Mouse (Mus musculus): ENCODE measurements around the gene Gm12216. TPM values are rescaled to one million over a fixed set of nuclear protein-coding genes. Genes with fewer than 3 reads are reported as not detected.

Gene Gm12216
- total and polyA plus RNA-seq, 3 experiments: not detected

DNA sequence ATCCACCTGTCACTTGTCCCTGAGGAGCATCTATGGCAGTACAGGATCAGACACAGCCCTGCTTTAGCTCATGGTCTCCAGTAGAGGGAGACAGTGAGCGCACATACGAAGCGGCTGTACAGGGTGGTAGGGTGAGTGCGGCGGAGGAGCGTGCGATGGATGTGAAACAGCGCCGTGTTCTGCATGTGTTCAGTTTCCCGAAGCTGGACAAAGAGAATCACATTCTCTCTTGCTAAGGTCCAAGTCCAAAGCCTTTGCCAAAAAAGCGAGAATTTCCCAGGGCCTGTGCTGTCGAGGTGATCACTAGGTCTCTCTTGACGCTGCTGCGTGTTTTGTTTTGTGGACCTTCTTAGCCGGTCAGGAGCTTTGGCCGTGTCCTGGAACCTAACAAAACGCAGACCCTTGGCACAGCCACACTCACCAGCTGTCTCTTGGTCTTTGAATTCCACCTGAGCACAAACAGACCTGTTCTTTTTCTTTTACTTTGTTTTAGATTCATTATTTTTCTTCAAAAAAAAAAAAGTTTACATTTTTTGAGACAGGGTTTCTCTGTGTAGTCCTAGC is 123.3 kb downstream of the Gm12216 start (continued):
- TF ChIP-seq NELFE (IDR thresholded peaks at IDR 0.05; ENCODE audit: low read depth, low read length) (peak; percentile 20; the same call in 1 of the 2 replicates), EP300 (IDR thresholded peaks at IDR 0.05; ENCODE audit: low read depth in 1 of 2, low read length in 2 of 2) (peak in 1 of 2 experiments; percentile 41; a peak in 2 of 4 replicates), POLR2A (IDR thresholded peaks at IDR 0.05; ENCODE audit: control insufficient read depth in 1 of 2, insufficient read depth in 1 of 2, low read depth in 1 of 2, low read length in 2 of 2, poor library complexity in 1 of 2) (no peak; a peak in 1 of 4 replicates), CHD1 (IDR thresholded peaks at IDR 0.05; ENCODE audit: low read depth, low read length) (peak; percentile 80; the same call in 1 of the 2 replicates), TCF12 (IDR thresholded peaks at IDR 0.05; ENCODE audit: low read depth, low read length) (no peak), MAFK (IDR thresholded peaks at IDR 0.05; ENCODE audit: borderline replicate concordance, low read depth, low read length) (no peak), USF1 (IDR thresholded peaks at IDR 0.05; ENCODE audit: low read depth, low read length) (no peak)

DNA sequence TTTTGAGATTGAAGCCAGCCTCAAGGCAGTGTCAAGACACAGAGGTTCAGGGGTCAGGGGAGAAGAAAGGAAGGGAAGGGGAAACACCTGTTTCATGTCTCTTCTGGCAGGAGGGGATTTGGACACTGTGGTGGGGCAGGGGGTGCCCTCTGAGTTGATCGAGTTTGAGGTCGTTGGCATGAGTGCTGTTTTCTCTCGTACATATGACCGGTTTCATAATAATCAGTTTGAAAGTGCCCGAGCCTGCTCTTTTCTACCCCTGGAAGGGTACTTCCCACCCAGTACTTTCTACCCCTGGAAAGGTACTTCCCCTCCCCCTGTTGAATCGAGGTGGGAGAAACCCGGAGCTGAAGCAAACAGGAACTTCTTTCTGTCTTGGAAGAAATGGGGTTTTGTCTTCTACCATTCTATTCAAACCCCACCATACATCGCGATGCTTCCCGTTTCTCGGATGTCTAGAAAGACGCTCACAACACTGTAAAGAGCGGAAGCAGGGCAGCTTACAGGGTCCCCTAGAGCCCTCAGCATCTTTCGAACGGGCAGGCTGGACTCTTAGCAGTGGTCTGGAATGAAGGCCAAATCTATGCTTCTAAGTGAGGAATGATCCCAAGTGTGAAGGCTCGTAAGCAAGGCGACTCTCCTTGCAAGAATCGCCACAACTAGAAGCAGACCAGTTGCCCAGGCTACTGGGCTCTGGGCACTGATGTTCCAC is 123.9 kb downstream of the Gm12216 start:
- Histone ChIP-seq H3K9ac (ENCODE audit: control insufficient read depth, low read depth, low read length, poor library complexity, severe bottlenecking) (peak overlapping the region; percentile 73), H3K4me3 (ENCODE audit: control insufficient read depth in 1 of 2, insufficient read depth in 1 of 2, low read depth in 2 of 2, low read length in 2 of 2) (peak overlapping the region; percentile 63 to 64), H3K79me2 (ENCODE audit: control insufficient read depth, insufficient read depth, low read length, poor library complexity) (no peaks in the 10 kb centered on the region; the same call in 1 of the 2 replicates), H3K9me3 (replicated peaks; ENCODE audit: insufficient read depth, low read length) (no peaks in the 10 kb centered on the region), H3K4me1 (ENCODE audit: control insufficient read depth in 1 of 2, insufficient read depth in 2 of 2, low read length in 2 of 2) (peaks cover 6 to 38% of the 10 kb centered on the region in 2 experiments), H3K27me3 (ENCODE audit: control insufficient read depth in 1 of 2, insufficient read depth in 2 of 2, low read length in 2 of 2) (0 out of 4 replicates have a peak, but pooled peaks cover 0 to 3% of the 10 kb centered on the region in 2 experiments), H3K36me3 (ENCODE audit: control insufficient read depth in 1 of 2, insufficient read depth in 2 of 2, low read length in 2 of 2) (peaks cover 0 to 40% of the 10 kb centered on the region in 2 experiments; a peak in 2 of 4 replicates), H3K27ac (ENCODE audit: control insufficient read depth, low read depth, low read length) (peak overlapping the region; percentile 59)
- TF ChIP-seq NRF1 (IDR thresholded peaks at IDR 0.05; ENCODE audit: insufficient read depth, low read depth, low read length, poor library complexity, severe bottlenecking) (no peak), MYC (IDR thresholded peaks at IDR 0.05; ENCODE audit: low read depth, low read length) (no peak), TBP (IDR thresholded peaks at IDR 0.05; ENCODE audit: low read depth, low read length) (peak; percentile 83), RAD21 (IDR thresholded peaks at IDR 0.05; ENCODE audit: low read depth, low read length) (no peak), CHD1 (IDR thresholded peaks at IDR 0.05; ENCODE audit: low read depth, low read length) (no peak), GABPA (IDR thresholded peaks at IDR 0.05; ENCODE audit: low read depth, low read length) (no peak), ETS1 (IDR thresholded peaks at IDR 0.05; ENCODE audit: low read depth, low read length) (no peak; the same call in 1 of the 2 replicates), RCOR1 (IDR thresholded peaks at IDR 0.05; ENCODE audit: low read depth, low read length) (no peak), ZNF384 (IDR thresholded peaks at IDR 0.05; ENCODE audit: low read depth, low read length) (no peak), EP300 (IDR thresholded peaks at IDR 0.05; ENCODE audit: low read depth in 1 of 2, low read length in 2 of 2) (no peak), POLR2A (IDR thresholded peaks at IDR 0.05; ENCODE audit: control insufficient read depth in 1 of 2, insufficient read depth in 1 of 2, low read depth in 1 of 2, low read length in 2 of 2, poor library complexity in 1 of 2) (peak in 1 of 2 experiments; percentile 66; a peak in 2 of 4 replicates), GATA1 (IDR thresholded peaks at IDR 0.05; ENCODE audit: low read depth, low read length) (no peak), MAZ (IDR thresholded peaks at IDR 0.05; ENCODE audit: low read depth, low read length) (no peak), TCF12 (IDR thresholded peaks at IDR 0.05; ENCODE audit: low read depth, low read length) (no peak), CHD2 (IDR thresholded peaks at IDR 0.05; ENCODE audit: low read length) (peak; percentile 65), ZMIZ1 (IDR thresholded peaks at IDR 0.05; ENCODE audit: low read depth, low read length) (no peak), ZC3H11A (IDR thresholded peaks at IDR 0.05; ENCODE audit: low read depth, low read length) (no peak), ELF1 (IDR thresholded peaks at IDR 0.05; ENCODE audit: low read depth, low read length) (no peak), SIN3A (IDR thresholded peaks at IDR 0.05; ENCODE audit: low read length) (no peak), POLR2AphosphoS2 (IDR thresholded peaks at IDR 0.05; ENCODE audit: low read length) (no peak), JUND (IDR thresholded peaks at IDR 0.05; ENCODE audit: low read depth, low read length) (0 out of 2 replicates have a peak, but pooled peaks have one; percentile 47), TAL1 (IDR thresholded peaks at IDR 0.05; ENCODE audit: low read length) (no peak), MAX (IDR thresholded peaks at IDR 0.05; ENCODE audit: low read length) (0 out of 2 replicates have a peak, but pooled peaks have one; percentile 11), MEF2A (IDR thresholded peaks at IDR 0.05; ENCODE audit: extremely low read depth, insufficient replicate concordance, low read depth, low read length, poor library complexity, severe bottlenecking) (no peak)
- DNase-seq (ENCODE audit: low read depth, low spot score): peak; percentile 89
